Mouse (Mus musculus) embryonic facial prominence, embryonic 14.5 days (tissue): ENCODE measurements around the gene 4930544G11Rik. TPM values are rescaled to one million over a fixed set of nuclear protein-coding genes. Genes with fewer than 3 reads are reported as not detected.

Source experiments
- ATAC-seq: fragments of 200-750 bp; cut with Nextera tagmentation; 2 replicates; pipeline ENCODE4 v1.8.0; 2017; ENCODE audit warnings: low read depth, moderate number of reproducible peaks, moderate TSS enrichment
- DNase-seq: peaks from one replicate; pipeline ENCODE4 v3.0.0-alpha.2; 2015; ENCODE audit warnings: low spot score
- H3K27ac ChIP-seq: fragments of 300-500 bp; sonication (generic); replicated peaks from 2 replicates; pipeline ENCODE4 v1.5.1; 2014; ENCODE audit warnings: low read depth, mild to moderate bottlenecking, low read length, moderate library complexity
- H3K27me3 ChIP-seq: fragments of 300-500 bp; sonication (generic); replicated peaks from 2 replicates; pipeline ENCODE4 v1.6.1; 2014; ENCODE audit warnings: low read length; ENCODE audit not compliant: control insufficient read depth, insufficient read depth
- H3K36me3 ChIP-seq: fragments of 300-500 bp; sonication (generic); 2 replicates; pipeline ENCODE4 v1.6.1; 2014; ENCODE audit warnings: low read length, mixed read lengths; ENCODE audit not compliant: control insufficient read depth, insufficient read depth
- H3K4me1 ChIP-seq: fragments of 300-500 bp; sonication (generic); 2 replicates; pipeline ENCODE4 v1.6.1; 2014; ENCODE audit warnings: antibody characterized with exemption, low read length; ENCODE audit not compliant: control insufficient read depth, insufficient read depth
- H3K4me2 ChIP-seq: fragments of 300-500 bp; sonication (generic); 2 replicates; pipeline ENCODE4 v1.6.1; 2014; ENCODE audit warnings: low read depth, mild to moderate bottlenecking, low read length, moderate library complexity, mixed read lengths
- H3K4me3 ChIP-seq: fragments of 300-500 bp; sonication (generic); 2 replicates; pipeline ENCODE4 v1.5.1; 2014; ENCODE audit warnings: low read depth, mild to moderate bottlenecking, low read length
- H3K9ac ChIP-seq: fragments of 300-500 bp; sonication (generic); 2 replicates; pipeline ENCODE4 v1.6.1; 2014; ENCODE audit warnings: low read depth, mild to moderate bottlenecking, low read length, moderate library complexity, mixed read lengths
- H3K9me3 ChIP-seq: fragments of 300-500 bp; sonication (generic); 2 replicates; pipeline ENCODE4 v1.6.1; 2016; ENCODE audit warnings: low read length; ENCODE audit not compliant: control insufficient read depth
- WGBS: fragments of 180-500 bp; shearing (Covaris S2); extraction: QIAGEN DNeasy Blood & Tissue Kit; methylation state at CpG from one replicate; pipeline ENCODE4 v1.1.7; 2014; 5-methylcytosine and 5-hydroxymethylcytosine counted together
- polyA plus RNA-seq: library from polyadenylated mRNA; unstranded; fragments of >200 nt; fragmentation: Nextera tagmentation; extraction: Ambion mirVana; gene quantifications from 2 replicates; pipeline ENCODE4 v1.2.1, GENCODE M21; 2014

The 4930544G11Rik gene
- polyA plus RNA-seq, 1 experiment from 2014 or later = not detected

DNA sequence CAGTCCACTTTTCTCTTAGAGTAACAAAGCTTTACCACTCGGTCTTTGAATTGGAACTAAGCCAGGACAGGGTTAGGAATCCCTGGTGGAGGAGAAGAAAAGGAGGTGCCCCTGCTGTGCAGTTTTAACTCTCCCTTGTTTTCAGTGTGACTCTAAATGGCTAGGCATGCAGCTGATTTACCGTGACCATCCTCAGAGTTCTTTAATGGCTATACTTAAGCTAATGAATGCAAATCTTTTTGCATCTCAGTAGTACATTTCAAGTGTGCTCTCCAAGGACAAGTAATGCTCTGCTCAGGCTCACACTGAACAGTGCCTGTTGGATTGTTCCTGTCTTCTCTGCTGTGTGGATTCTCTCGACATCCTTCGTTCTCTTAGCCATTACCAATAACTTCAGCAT is 19.2 kb upstream of the 4930544G11Rik start:
- H3K27ac ChIP-seq = no peak overlapping the region
- ATAC-seq (no peak; the same call in 1 of the 2 replicates), DNase-seq (peak; percentile 31)
- peaks cover 30% of the 10 kb centered on the region for H3K36me3 ChIP-seq
- H3K4me1 ChIP-seq = no peaks in the 10 kb centered on the region
- no peak overlapping the region for H3K9ac ChIP-seq
- no peak overlapping the region for H3K4me2 ChIP-seq
- H3K27me3 ChIP-seq = no peaks in the 10 kb centered on the region
- no peaks in the 10 kb centered on the region for H3K9me3 ChIP-seq
- no peak overlapping the region for H3K4me3 ChIP-seq
- 28% methylated on average over 4 of the region's 4 CpGs for WGBS

DNA sequence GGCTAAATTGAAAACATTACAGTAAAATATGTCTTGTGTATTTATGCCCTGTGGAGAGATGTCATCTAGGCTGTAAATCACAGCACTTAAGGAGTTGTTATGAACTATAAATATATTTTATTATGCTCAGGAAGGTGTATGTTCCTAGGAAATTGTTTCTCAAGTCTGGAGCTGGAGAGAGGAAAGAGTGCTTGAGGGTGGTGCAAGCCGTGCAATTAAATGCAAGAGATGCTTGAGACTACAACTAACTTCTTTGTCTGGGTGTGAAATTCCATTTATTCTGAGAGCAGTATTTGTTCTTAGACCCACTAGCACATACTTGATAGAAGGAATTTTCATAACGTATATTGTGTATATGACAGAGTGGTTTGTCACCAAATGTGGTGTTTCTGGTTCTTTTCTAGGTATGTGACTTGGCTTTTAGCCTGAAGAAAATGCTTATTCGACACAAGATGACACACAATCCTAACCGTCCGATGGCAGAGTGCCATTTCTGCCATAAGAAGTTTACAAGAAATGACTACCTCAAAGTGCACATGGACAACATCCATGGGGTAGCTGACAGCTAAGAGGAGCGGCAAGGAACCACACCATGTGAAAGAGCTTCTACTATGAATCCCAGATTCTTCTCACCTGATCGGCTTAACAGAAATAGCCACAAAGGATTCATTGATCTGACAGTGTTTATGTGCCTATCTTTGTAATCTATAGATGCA is 16.7 kb upstream of the 4930544G11Rik start:
- Histone ChIP-seq H3K9ac (no peak overlapping the region), H3K27ac (no peak overlapping the region), H3K36me3 (peaks cover 29% of the 10 kb centered on the region), H3K4me1 (no peaks in the 10 kb centered on the region), H3K4me3 (no peak overlapping the region), H3K27me3 (no peaks in the 10 kb centered on the region), H3K4me2 (no peak overlapping the region), H3K9me3 (no peaks in the 10 kb centered on the region)
- DNase-seq (peak; percentile 47), ATAC-seq (no peak)
- WGBS = 77% methylated on average over 7 of the region's 7 CpGs

DNA sequence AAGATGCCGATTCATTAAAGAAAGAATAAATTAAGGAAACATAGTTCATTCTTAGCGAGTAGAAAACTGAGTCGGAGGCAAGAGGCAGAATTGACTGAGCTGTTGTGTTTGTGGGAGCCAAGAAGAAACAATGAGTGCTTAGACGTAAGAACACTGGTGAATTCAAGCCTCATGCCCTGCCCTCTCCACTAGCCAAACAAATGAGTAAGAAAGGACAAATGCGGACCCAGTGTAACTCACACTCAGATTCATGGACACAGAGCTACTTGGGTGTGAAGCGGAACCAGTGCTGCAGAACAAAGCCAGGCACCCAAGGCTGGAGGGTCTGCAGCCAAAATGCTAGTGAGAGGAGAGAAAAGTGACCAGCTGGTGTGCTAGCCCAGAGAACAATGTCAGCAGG is 1.9 kb upstream of the 4930544G11Rik start:
- no peak overlapping the region for H3K27ac ChIP-seq
- no peak overlapping the region for H3K4me2 ChIP-seq
- ATAC-seq = no peak
- no peak overlapping the region for H3K9ac ChIP-seq
- H3K27me3 ChIP-seq = no peaks in the 10 kb centered on the region
- no peaks in the 10 kb centered on the region for H3K36me3 ChIP-seq
- DNase-seq = no peak
- H3K4me3 ChIP-seq = no peak overlapping the region
- peaks cover 3% of the 10 kb centered on the region; the same call in 1 of the 2 replicates for H3K9me3 ChIP-seq
- WGBS = 66% methylated on average over 6 of the region's 6 CpGs
- H3K4me1 ChIP-seq = no peaks in the 10 kb centered on the region

- WGBS = 36% methylated on average over 6 of the region's 6 CpGs
These were observed 17.1 kb downstream of the 4930544G11Rik start for GRCm38 (mm10) chr6:65969386-65970111.

DNA sequence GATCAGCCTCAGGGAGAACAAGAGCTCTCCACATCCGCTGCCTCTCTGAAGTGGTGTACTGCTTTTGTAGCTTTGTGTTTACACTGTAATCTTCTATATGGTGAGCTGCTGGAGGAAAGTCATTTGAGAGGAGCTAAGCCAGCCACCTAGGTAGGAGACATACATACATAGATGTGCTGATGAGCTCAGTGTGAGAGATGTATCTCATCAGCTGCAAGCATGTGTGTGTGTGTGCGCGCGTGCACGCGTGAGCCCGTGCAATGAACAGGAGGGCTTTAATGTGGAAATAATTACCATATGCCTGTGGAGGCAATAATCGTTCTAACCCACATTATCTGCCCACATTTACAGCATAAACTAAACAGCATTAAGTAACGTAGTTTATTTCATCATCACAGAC is 18.0 kb downstream of the 4930544G11Rik start:
- ATAC-seq = no peak
- no peaks in the 10 kb centered on the region for H3K36me3 ChIP-seq

More at GRCm38 (mm10) chr6:65969386-65970111, 17.1 kb downstream of the 4930544G11Rik start:
- Histone ChIP-seq H3K4me2 (no peak overlapping the region), H3K4me1 (peaks cover 10% of the 10 kb centered on the region; the same call in 1 of the 2 replicates), H3K36me3 (no peaks in the 10 kb centered on the region), H3K27me3 (no peaks in the 10 kb centered on the region), H3K4me3 (no peak overlapping the region), H3K27ac (no peak overlapping the region), H3K9ac (no peak overlapping the region), H3K9me3 (no peaks in the 10 kb centered on the region)
- DNase-seq (peak; percentile 50), ATAC-seq (0 out of 2 replicates have a peak, but pooled peaks have one; percentile 33)

GRCm38 (mm10) chr6:65992081-65992480 is 39.7 kb downstream of the 4930544G11Rik start:
- H3K4me2 ChIP-seq = no peak overlapping the region
- ATAC-seq (no peak), DNase-seq (peak; percentile 14)
- no peak overlapping the region for H3K27ac ChIP-seq
- 42% methylated on average over 3 of the region's 3 CpGs for WGBS
- H3K9ac ChIP-seq = no peak overlapping the region
- H3K4me1 ChIP-seq = no peaks in the 10 kb centered on the region
- H3K36me3 ChIP-seq = no peaks in the 10 kb centered on the region
- H3K9me3 ChIP-seq = 0 out of 2 replicates have a peak, but pooled peaks cover 4% of the 10 kb centered on the region
- no peaks in the 10 kb centered on the region for H3K27me3 ChIP-seq
- no peak overlapping the region for H3K4me3 ChIP-seq

More for the DNA sequence above, 18.0 kb downstream of the 4930544G11Rik start:
- Histone ChIP-seq H3K27ac (no peak overlapping the region), H3K4me2 (no peak overlapping the region), H3K4me3 (no peak overlapping the region), H3K9ac (no peak overlapping the region), H3K9me3 (0 out of 2 replicates have a peak, but pooled peaks cover 3% of the 10 kb centered on the region), H3K4me1 (peaks cover 10% of the 10 kb centered on the region; the same call in 1 of the 2 replicates), H3K27me3 (no peaks in the 10 kb centered on the region)
- 60% methylated on average over 9 of the region's 9 CpGs for WGBS
- DNase-seq = no peak

DNA sequence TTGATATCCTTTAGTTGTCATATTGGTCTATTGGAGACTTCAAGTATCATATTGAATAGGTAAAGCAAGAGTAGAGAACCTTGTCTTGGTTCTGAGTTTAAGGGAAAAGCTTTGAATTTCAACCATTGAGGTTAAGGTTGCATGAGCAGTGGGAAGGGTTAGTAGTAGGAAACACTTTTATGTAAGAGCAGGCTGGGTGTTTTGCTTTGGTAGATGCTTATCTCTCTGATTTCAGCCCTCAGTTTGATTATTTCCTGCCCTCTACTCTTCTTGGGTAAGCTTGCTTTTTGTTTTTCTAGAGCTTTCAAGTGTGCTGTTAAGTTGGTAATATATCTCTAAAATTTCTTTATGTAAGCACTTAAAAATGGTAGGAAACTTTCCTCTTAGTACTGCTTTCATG is 45.9 kb downstream of the 4930544G11Rik start:
- peaks cover 16% of the 10 kb centered on the region for H3K9me3 ChIP-seq
- H3K4me1 ChIP-seq = no peaks in the 10 kb centered on the region
- no peaks in the 10 kb centered on the region for H3K36me3 ChIP-seq

More for the DNA sequence above, 45.9 kb downstream of the 4930544G11Rik start:
- no peak overlapping the region for H3K9ac ChIP-seq
- H3K27ac ChIP-seq = no peak overlapping the region
- DNase-seq = no peak
- ATAC-seq = no peak
- no peak overlapping the region for H3K4me2 ChIP-seq
- H3K4me3 ChIP-seq = no peak overlapping the region
- no peaks in the 10 kb centered on the region for H3K27me3 ChIP-seq
